Mouse (Mus musculus) gastrocnemius, adult 8-10 months (tissue): ENCODE data around the gene Rufy4. TPM values are rescaled to one million over a fixed set of nuclear protein-coding genes. Genes with fewer than 3 reads are reported as not detected.

Source experiments
- DNase-seq, 2 experiments: peaks; one replicate each; pipeline ENCODE4 v3.0.0; 2022; ENCODE audit warnings: low spot score in 2 of 2
- total RNA-seq, 4 experiments: library from RNA; stranded (reverse); gene quantifications; 2 replicates each; pipeline ENCODE4 v1.2.4; 2022

Gene Rufy4
- total RNA-seq, 4 experiments from 2014 or later = not detected

GRCm38 (mm10) chr1:74196621-74197419 is 71.5 kb downstream of the Rufy4 start:
- no peak for DNase-seq

Other genes starting within 250 kb of the Rufy4 start
- gene Tns1, start 1.1 kb upstream of the Rufy4 start, total RNA-seq = 100 to 1,000 TPM; 217 to 331 (median 279) TPM
- gene Cxcr2, start 28.4 kb downstream of the Rufy4 start, total RNA-seq = not detected
- not detected for gene Cxcr1, start 69.1 kb downstream of the Rufy4 start, total RNA-seq
- 10 to 100 TPM; 70.0 to 81.5 (median 72.2) TPM for gene Arpc2, start 110.5 kb downstream of the Rufy4 start, total RNA-seq
- not detected for gene Gpbar1, start 153.0 kb downstream of the Rufy4 start, total RNA-seq
- gene Aamp, start 159.2 kb downstream of the Rufy4 start, total RNA-seq = 10 to 100 TPM; 73.2 to 88.7 (median 78.0) TPM
- gene Pnkd, start 159.4 kb downstream of the Rufy4 start, total RNA-seq = 10 to 100 TPM; 51.9 to 56.2 (median 53.1) TPM
- gene Tmbim1, start 180.1 kb downstream of the Rufy4 start, total RNA-seq = 10 to 100 TPM; 31.3 to 38.1 (median 32.9) TPM
- gene Catip, start 236.6 kb downstream of the Rufy4 start, total RNA-seq = under 1 TPM in 3 of 4 experiments, not detected in 1; 0.21 to 0.44 (median 0.36) TPM
- 1 to 10 TPM; 2.1 to 6.5 (median 5.1) TPM for gene Slc11a1, start 249.7 kb downstream of the Rufy4 start, total RNA-seq